In genomic region chr16:32431047-32431591, GRCm38 (mm10) we compare ENCODE assay signal across 8 mouse cellular contexts. TPM values are rescaled to one million over a fixed set of nuclear protein-coding genes. Genes with fewer than 3 reads are reported as not detected.
A peak's percentile ranks its signal among the peaks of the same experiment; 100 is the strongest.
DNase-seq lines count a peak whose midpoint lies in the region; ATAC-seq and TF ChIP-seq lines count a peak whose summit lies in the region.

No protein-coding gene starts in this region.

- H3K4me3 ChIP-seq in cortical plate, adult 2 months (ENCODE audit: insufficient read depth, low read length), result peak overlapping the region; percentile 98
- H3K4me3 ChIP-seq in hindbrain, embryonic 11.5 days (ENCODE audit: low read depth, low read length), result peak overlapping the region; percentile 77
- peak overlapping the region; percentile 86 for H3K4me3 ChIP-seq in lung, embryonic 14.5 days (ENCODE audit: low read depth, low read length)
- H3K4me3 ChIP-seq in olfactory bulb, adult 2 months (ENCODE audit: insufficient read depth, low read depth, low read length), result peak overlapping the region; percentile 76

- no peak for TF ChIP-seq CTCF in cortical plate, adult 2 months (IDR thresholded peaks at IDR 0.05; ENCODE audit: extremely low read depth, insufficient read depth, low read length)
- TF ChIP-seq CTCF in lung, embryonic 14.5 days (IDR thresholded peaks at IDR 0.05; ENCODE audit: low read depth), result no peak
- no peak for TF ChIP-seq CTCF in olfactory bulb, adult 2 months (IDR thresholded peaks at IDR 0.05; ENCODE audit: insufficient read depth, low read depth, low read length)

- peaks cover 2% of the 10 kb centered on the region for H3K4me1 ChIP-seq in cortical plate, adult 2 months (ENCODE audit: control insufficient read depth, insufficient read depth, low read length)
- no peaks in the 10 kb centered on the region for H3K4me1 ChIP-seq in hindbrain, embryonic 11.5 days (replicated peaks; ENCODE audit: control insufficient read depth, insufficient read depth, low read length)
- no peaks in the 10 kb centered on the region for H3K4me1 ChIP-seq in lung, embryonic 14.5 days (ENCODE audit: insufficient read depth)
- H3K4me1 ChIP-seq in olfactory bulb, adult 2 months (ENCODE audit: control insufficient read depth, insufficient read depth, low read length), result peaks cover 7% of the 10 kb centered on the region

- no peaks in the 10 kb centered on the region for H3K9me3 ChIP-seq in hindbrain, embryonic 11.5 days (ENCODE audit: control insufficient read depth, low read length)
- H3K9me3 ChIP-seq in lung, embryonic 14.5 days (ENCODE audit: low read depth, low read length), result no peaks in the 10 kb centered on the region

- TF ChIP-seq POLR2A in cortical plate, adult 2 months (IDR thresholded peaks at IDR 0.05; ENCODE audit: extremely low read depth, insufficient read depth, low read length), result no peak
- TF ChIP-seq POLR2A in olfactory bulb, adult 2 months (IDR thresholded peaks at IDR 0.05; ENCODE audit: insufficient read depth, low read depth, low read length), result no peak

- H3K36me3 ChIP-seq in hindbrain, embryonic 11.5 days (ENCODE audit: control insufficient read depth, insufficient read depth, low read length), result no peaks in the 10 kb centered on the region
- H3K36me3 ChIP-seq in lung, embryonic 14.5 days (ENCODE audit: insufficient read depth), result no peaks in the 10 kb centered on the region

- DNase-seq in spleen, postnatal 10 days (ENCODE audit: low spot score in 2 of 2), result peak; percentile 59 to 67
- DNase-seq in spleen, adult 18-20 months, result no peak
- no peak for DNase-seq in hindbrain, embryonic 11.5 days (ENCODE audit: low spot score)
- peak; percentile 41 for DNase-seq in lung, embryonic 14.5 days
- DNase-seq in retina, postnatal 1 day, result no peak
- DNase-seq in frontal cortex, postnatal 10 days (ENCODE audit: low spot score in 2 of 2), result no peak

- peak overlapping the region; percentile 80 for H3K9ac ChIP-seq in hindbrain, embryonic 11.5 days (ENCODE audit: low read depth, low read length)
- peak overlapping the region; percentile 78 for H3K9ac ChIP-seq in lung, embryonic 14.5 days

- no peaks in the 10 kb centered on the region for H3K27me3 ChIP-seq in hindbrain, embryonic 11.5 days (ENCODE audit: control insufficient read depth, insufficient read depth, low read length)
- H3K27me3 ChIP-seq in lung, embryonic 14.5 days (ENCODE audit: insufficient read depth, low read length), result no peaks in the 10 kb centered on the region

- no peak; the same call in 1 of the 2 replicates for ATAC-seq in hindbrain, embryonic 11.5 days (ENCODE audit: low FRiP score)
- ATAC-seq in lung, embryonic 14.5 days (ENCODE audit: insufficient read depth), result peak; percentile 44

- WGBS in hindbrain, embryonic 11.5 days, result 1% methylated on average over 28 of the region's 28 CpGs
- WGBS in lung, embryonic 14.5 days, result under 1% methylated on average over 28 of the region's 28 CpGs
- under 1% methylated on average over 28 of the region's 28 CpGs for WGBS in olfactory bulb, adult 2 months

- H3K4me2 ChIP-seq in hindbrain, embryonic 11.5 days (replicated peaks; ENCODE audit: low read depth, low read length), result peak overlapping the region; percentile 91
- H3K4me2 ChIP-seq in lung, embryonic 14.5 days, result peak overlapping the region; percentile 89

- H3K27ac ChIP-seq in cortical plate, adult 2 months (ENCODE audit: insufficient read depth, low read length), result peak overlapping the region; percentile 80
- peak overlapping the region; percentile 86 for H3K27ac ChIP-seq in hindbrain, embryonic 11.5 days (ENCODE audit: low read depth, low read length)
- H3K27ac ChIP-seq in lung, embryonic 14.5 days (ENCODE audit: low read depth), result peak overlapping the region; percentile 76
- peak overlapping the region; percentile 74 for H3K27ac ChIP-seq in olfactory bulb, adult 2 months (ENCODE audit: insufficient read depth, low read depth, low read length)

RNA-seq across cellular contexts. Expression of gene Pcyt1a, which starts 0.4 kb away (rescaled TPM):
- polyA plus RNA-seq in cortical plate, adult 2 months (2012; rRNA removed), result 24.1 and 27.0 TPM in 2 replicates
- polyA plus RNA-seq in hindbrain, embryonic 11.5 days (2014; fragmentation: Nextera tagmentation; extraction: Ambion mirVana), result 41.8 and 41.9 TPM in 2 replicates
- polyA plus RNA-seq in lung, embryonic 14.5 days (2014; fragmentation: Nextera tagmentation; extraction: Ambion mirVana), result 39.5 and 40.4 TPM in 2 replicates
- polyA plus RNA-seq in olfactory bulb, adult 2 months (2012; ENCODE audit: insufficient read depth, insufficient read length, low replicate concordance, missing spikeins), result not detected in 2 replicates

RNA-seq across cellular contexts. Expression of gene Tctex1d2, which starts 11.6 kb away (rescaled TPM):
- 21.9 and 24.3 TPM in 2 replicates for polyA plus RNA-seq in cortical plate, adult 2 months (2012; rRNA removed)
- 30.9 and 31.1 TPM in 2 replicates for polyA plus RNA-seq in hindbrain, embryonic 11.5 days (2014; fragmentation: Nextera tagmentation; extraction: Ambion mirVana)
- polyA plus RNA-seq in lung, embryonic 14.5 days (2014; fragmentation: Nextera tagmentation; extraction: Ambion mirVana), result 27.7 and 28.1 TPM in 2 replicates
- polyA plus RNA-seq in olfactory bulb, adult 2 months (2012; ENCODE audit: insufficient read depth, insufficient read length, low replicate concordance, missing spikeins), result not detected in 2 replicates

RNA-seq across cellular contexts. Expression of gene Tm4sf19, which starts 30.8 kb away (rescaled TPM):
- polyA plus RNA-seq in cortical plate, adult 2 months (2012; rRNA removed), result not detected in 2 replicates
- polyA plus RNA-seq in hindbrain, embryonic 11.5 days (2014; fragmentation: Nextera tagmentation; extraction: Ambion mirVana), result not detected in 2 replicates
- polyA plus RNA-seq in lung, embryonic 14.5 days (2014; fragmentation: Nextera tagmentation; extraction: Ambion mirVana), result not detected in 2 replicates
- not detected in 2 replicates for polyA plus RNA-seq in olfactory bulb, adult 2 months (2012; ENCODE audit: insufficient read depth, insufficient read length, low replicate concordance, missing spikeins)

RNA-seq across cellular contexts. Expression of gene Slc51a, which starts 56.6 kb away (rescaled TPM):
- 0.04 TPM in 1 of 2 replicates, not detected in the other for polyA plus RNA-seq in cortical plate, adult 2 months (2012; rRNA removed)
- polyA plus RNA-seq in hindbrain, embryonic 11.5 days (2014; fragmentation: Nextera tagmentation; extraction: Ambion mirVana), result 0.25 and 0.29 TPM in 2 replicates
- 0.24 and 0.60 TPM in 2 replicates for polyA plus RNA-seq in lung, embryonic 14.5 days (2014; fragmentation: Nextera tagmentation; extraction: Ambion mirVana)
- polyA plus RNA-seq in olfactory bulb, adult 2 months (2012; ENCODE audit: insufficient read depth, insufficient read length, low replicate concordance, missing spikeins), result not detected in 2 replicates

Comparison
In these comparisons a context has a peak if more than half of its experiments do, and no peak if none do; other contexts are left out.
1. DNase-seq: peak in spleen, postnatal 10 days (2 of 2) and lung, embryonic 14.5 days (single experiment); none in spleen, adult 18-20 months (0 of 2), hindbrain, embryonic 11.5 days (single experiment), retina, postnatal 1 day (single experiment) and frontal cortex, postnatal 10 days (0 of 2).
2. RNA of gene Tctex1d2, which starts 11.6 kb away (polyA plus RNA-seq): 30.9 to 31.1 TPM in hindbrain, embryonic 11.5 days, 27.7 to 28.1 TPM in lung, embryonic 14.5 days and 21.9 to 24.3 TPM in cortical plate, adult 2 months; not detected in olfactory bulb, adult 2 months; every median in the first group is over 10 times any median in the second.
3. Peak in every context shown above with its lines, with median percentiles within 50 percentile points of each other: H3K27ac ChIP-seq and H3K4me3 ChIP-seq.